Mouse (Mus musculus) limb, embryonic 14.5 days (tissue): ENCODE data around the gene Zbtb37. TPM values are rescaled to one million over a fixed set of nuclear protein-coding genes. Genes with fewer than 3 reads are reported as not detected.
A peak's percentile ranks its signal among the peaks of the same experiment; 100 is the strongest.

Source experiments
- ATAC-seq: fragments of 200-750 bp; cut with Nextera tagmentation; 2 replicates; pipeline ENCODE4 v1.8.0; 2017; ENCODE audit warnings: low read depth, moderate number of reproducible peaks, moderate TSS enrichment; ENCODE audit not compliant: low FRiP score
- DNase-seq: peaks from one replicate; pipeline ENCODE4 v3.0.0-alpha.2; 2015; ENCODE audit warnings: low spot score
- H3K27ac ChIP-seq: fragments of 300-500 bp; sonication (generic); replicated peaks from 2 replicates; pipeline ENCODE4 v1.5.1; 2014; ENCODE audit warnings: low read depth, mild to moderate bottlenecking, low read length, moderate library complexity, mixed read lengths
- H3K27me3 ChIP-seq: fragments of 300-500 bp; sonication (generic); 2 replicates; pipeline ENCODE4 v1.6.1; 2014; ENCODE audit warnings: low read length, mixed read lengths; ENCODE audit not compliant: control insufficient read depth, insufficient read depth
- H3K36me3 ChIP-seq: fragments of 300-500 bp; sonication (generic); 2 replicates; pipeline ENCODE4 v1.6.1; 2014; ENCODE audit warnings: mild to moderate bottlenecking, low read length, moderate library complexity, mixed read lengths; ENCODE audit not compliant: control insufficient read depth, insufficient read depth
- H3K4me1 ChIP-seq: fragments of 300-500 bp; sonication (generic); 2 replicates; pipeline ENCODE4 v1.6.1; 2014; ENCODE audit warnings: antibody characterized with exemption, low read length, mixed read lengths; ENCODE audit not compliant: control insufficient read depth, insufficient read depth
- H3K4me2 ChIP-seq: fragments of 300-500 bp; sonication (generic); replicated peaks from 2 replicates; pipeline ENCODE4 v1.6.1; 2014; ENCODE audit warnings: low read depth, mild to moderate bottlenecking, low read length, moderate library complexity; ENCODE audit not compliant: severe bottlenecking
- H3K4me3 ChIP-seq: fragments of 300-500 bp; sonication (generic); replicated peaks from 2 replicates; pipeline ENCODE4 v1.5.1; 2014; ENCODE audit warnings: low read length
- H3K9ac ChIP-seq: fragments of 300-500 bp; sonication (generic); 2 replicates; pipeline ENCODE4 v1.6.1; 2014; ENCODE audit warnings: mild to moderate bottlenecking, low read depth, low read length, moderate library complexity; ENCODE audit not compliant: severe bottlenecking
- H3K9me3 ChIP-seq: fragments of 300-500 bp; sonication (generic); 2 replicates; pipeline ENCODE4 v1.6.1; 2016; ENCODE audit warnings: low read length; ENCODE audit not compliant: control insufficient read depth
- POLR2A ChIP-seq: fragments of 200-500 bp; IDR thresholded peaks from 2 replicates; pipeline ENCODE4 v1.8.0; 2012; ENCODE audit warnings: inconsistent platforms, mild to moderate bottlenecking, moderate library complexity, borderline replicate concordance; ENCODE audit not compliant: insufficient read depth, insufficient read length; ENCODE audit errors: extremely low read depth
- WGBS: fragments of 180-500 bp; shearing (Covaris S2); extraction: QIAGEN DNeasy Blood & Tissue Kit; methylation state at CpG from one replicate; pipeline ENCODE4 v1.1.7; 2014; 5-methylcytosine and 5-hydroxymethylcytosine counted together
- polyA plus RNA-seq, 2 experiments: library from polyadenylated mRNA; depleted of rRNA in 1 of 2; stranded (reverse) in 1 of 2; unstranded in 1 of 2; fragments of >200 nt; fragmentation: Nextera tagmentation in 1 of 2; extraction: Ambion mirVana in 1 of 2; gene quantifications; 2 replicates each; pipeline versions ENCODE4 v1.2.1 to v1.2.3; 2012 to 2014

Zbtb37 gene
- polyA plus RNA-seq, 2 experiments: 5.2 to 6.9 TPM

DNA sequence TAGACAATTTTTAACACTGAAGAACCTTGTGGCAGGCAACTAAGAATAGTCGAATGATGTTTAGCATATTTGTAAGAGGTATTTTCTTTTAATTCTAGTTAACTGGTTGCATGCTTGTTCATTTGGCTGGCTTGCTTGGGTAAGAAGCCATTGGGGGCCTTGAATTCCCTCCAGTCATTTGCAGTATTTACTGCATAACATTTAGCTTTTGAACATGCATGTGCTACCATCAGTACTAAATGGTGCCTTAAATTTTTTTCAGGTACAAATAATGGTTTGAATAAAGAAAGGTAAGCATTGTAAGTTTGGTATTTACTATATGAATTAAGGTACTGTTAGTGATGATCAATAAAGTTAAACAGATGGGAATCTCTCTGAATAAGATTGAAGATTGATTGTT, 2.4 kb upstream of the Zbtb37 start:
- H3K9me3 ChIP-seq: no peaks in the 10 kb centered on the region
- H3K9ac ChIP-seq: peak overlapping the region; percentile 94
- H3K27me3 ChIP-seq: no peaks in the 10 kb centered on the region
- peak overlapping the region; percentile 89; the same call in 1 of the 2 replicates for H3K27ac ChIP-seq
- ATAC-seq (no peak), DNase-seq (no peak)
- TF ChIP-seq POLR2A: no peak
- 2% methylated on average over 1 of the region's 1 CpGs for WGBS
- peaks cover 49% of the 10 kb centered on the region for H3K36me3 ChIP-seq
- H3K4me1 ChIP-seq: peaks cover 17% of the 10 kb centered on the region
- peak overlapping the region; percentile 85 for H3K4me2 ChIP-seq
- peak overlapping the region; percentile 72 for H3K4me3 ChIP-seq

GRCm38 (mm10) chr1:161036411-161036841, 1.8 kb upstream of the Zbtb37 start:
- H3K4me3 ChIP-seq: peak overlapping the region; percentile 72
- no peak for ATAC-seq
- DNase-seq: peak; percentile 36
- peaks cover 51% of the 10 kb centered on the region for H3K36me3 ChIP-seq
- H3K9me3 ChIP-seq: no peaks in the 10 kb centered on the region
- 0% methylated on average over 5 of the region's 5 CpGs for WGBS
- H3K4me1 ChIP-seq: peaks cover 17% of the 10 kb centered on the region
- peak overlapping the region; percentile 89 for H3K27ac ChIP-seq
- H3K9ac ChIP-seq: peak overlapping the region; percentile 94
- H3K4me2 ChIP-seq: peak overlapping the region; percentile 85
- no peaks in the 10 kb centered on the region for H3K27me3 ChIP-seq
- TF ChIP-seq POLR2A: no peak

DNA sequence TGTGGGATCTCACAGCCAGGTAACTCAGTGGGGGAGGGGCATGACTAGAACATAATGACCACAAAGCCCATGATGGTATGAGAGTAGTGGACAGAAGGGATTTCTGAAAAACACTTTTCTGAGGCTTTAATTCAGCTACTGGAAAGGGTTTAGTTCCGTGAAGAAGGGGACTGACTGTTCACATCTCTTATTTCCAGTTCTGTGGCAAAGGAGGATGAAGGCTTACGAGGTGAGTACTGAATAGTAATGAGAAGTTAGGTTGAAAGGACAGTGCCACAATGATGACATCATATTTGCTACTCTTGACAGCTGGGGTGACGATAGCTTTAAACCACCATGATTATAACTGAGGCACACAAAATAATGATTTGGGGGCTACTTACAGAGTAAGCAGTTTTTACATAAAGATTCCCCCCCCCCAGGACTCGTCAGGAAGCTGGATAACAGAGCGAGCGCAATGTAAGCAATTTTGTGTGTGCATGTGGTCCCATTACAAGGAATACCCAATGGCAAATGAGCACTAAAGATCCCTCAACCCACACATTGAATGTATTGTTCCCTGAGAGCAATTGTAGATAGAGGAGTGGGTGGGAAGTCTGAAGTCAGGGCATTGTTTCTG, 1.2 kb upstream of the Zbtb37 start:
- H3K9ac ChIP-seq: peak overlapping the region; percentile 94
- peak overlapping the region; percentile 72 for H3K4me3 ChIP-seq
- H3K4me2 ChIP-seq: peak overlapping the region; percentile 85
- TF ChIP-seq POLR2A: no peak
- peak; percentile 53 for DNase-seq
- H3K27ac ChIP-seq: peak overlapping the region; percentile 89
- H3K27me3 ChIP-seq: no peaks in the 10 kb centered on the region
- H3K4me1 ChIP-seq: peaks cover 17% of the 10 kb centered on the region
- 0% methylated on average over 6 of the region's 6 CpGs for whole genome bisulfite sequencing
- no peak for ATAC-seq
- H3K9me3 ChIP-seq: no peaks in the 10 kb centered on the region
- peaks cover 55% of the 10 kb centered on the region for H3K36me3 ChIP-seq

- 0% methylated on average over 14 of the region's 14 CpGs for WGBS
- peaks cover 55% of the 10 kb centered on the region for H3K36me3 ChIP-seq
- ATAC-seq: peak; percentile 1; the same call in 1 of the 2 replicates
Observed at GRCm38 (mm10) chr1:161035281-161035785, 684 bp upstream of the Zbtb37 start.

DNA sequence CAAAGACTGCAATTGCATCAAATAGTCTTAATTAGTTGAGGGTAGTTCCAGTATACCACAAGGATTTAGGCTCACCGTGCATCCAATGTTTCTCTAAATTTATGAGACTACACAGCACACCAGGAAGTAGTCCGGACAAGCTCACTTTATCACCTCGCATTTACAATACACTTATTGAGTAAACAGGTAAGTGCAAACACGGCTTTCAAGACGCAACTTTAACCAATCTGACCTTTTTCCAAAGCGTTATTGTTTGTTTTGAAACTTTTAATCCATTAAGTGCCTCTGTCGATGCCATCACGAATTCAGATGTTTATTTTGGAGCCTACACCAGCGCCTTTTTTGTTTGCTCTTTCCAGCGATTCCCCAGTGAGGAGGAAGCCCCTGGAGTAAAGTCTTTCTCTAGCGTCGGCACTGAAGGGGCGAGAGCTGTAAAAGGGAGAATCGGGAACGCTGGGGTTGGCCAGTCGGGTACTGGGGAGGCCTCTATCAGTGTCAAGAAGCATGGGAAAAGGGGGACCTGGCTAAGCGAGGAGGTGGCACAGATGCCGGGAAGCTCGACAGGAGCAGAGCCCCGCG, 704 bp downstream of the Zbtb37 start:
- WGBS: under 1% methylated on average over 21 of the region's 21 CpGs
- no peak for ATAC-seq
- TF ChIP-seq POLR2A: 0 out of 2 replicates have a peak, but pooled peaks have one; percentile 8
- peak; percentile 34 for DNase-seq
- peak overlapping the region; percentile 72 for H3K4me3 ChIP-seq
- peak overlapping the region; percentile 65 for H3K4me2 ChIP-seq
- H3K9ac ChIP-seq: peak overlapping the region; percentile 94
- peaks cover 63% of the 10 kb centered on the region for H3K36me3 ChIP-seq
- H3K27ac ChIP-seq: peak overlapping the region; percentile 90
- no peaks in the 10 kb centered on the region for H3K9me3 ChIP-seq
- peaks cover 17% of the 10 kb centered on the region for H3K4me1 ChIP-seq
- H3K27me3 ChIP-seq: no peaks in the 10 kb centered on the region

More at GRCm38 (mm10) chr1:161035281-161035785, 684 bp upstream of the Zbtb37 start:
- H3K4me2 ChIP-seq: peak overlapping the region; percentile 85
- peak; percentile 39 for DNase-seq
- H3K4me1 ChIP-seq: peaks cover 17% of the 10 kb centered on the region
- peak overlapping the region; percentile 89 for H3K27ac ChIP-seq
- H3K9me3 ChIP-seq: no peaks in the 10 kb centered on the region
- no peaks in the 10 kb centered on the region for H3K27me3 ChIP-seq
- TF ChIP-seq POLR2A: no peak
- H3K4me3 ChIP-seq: peak overlapping the region; percentile 72
- peak overlapping the region; percentile 94 for H3K9ac ChIP-seq
